Mouse (Mus musculus): ENCODE data around the gene Fam3b.

DNA sequence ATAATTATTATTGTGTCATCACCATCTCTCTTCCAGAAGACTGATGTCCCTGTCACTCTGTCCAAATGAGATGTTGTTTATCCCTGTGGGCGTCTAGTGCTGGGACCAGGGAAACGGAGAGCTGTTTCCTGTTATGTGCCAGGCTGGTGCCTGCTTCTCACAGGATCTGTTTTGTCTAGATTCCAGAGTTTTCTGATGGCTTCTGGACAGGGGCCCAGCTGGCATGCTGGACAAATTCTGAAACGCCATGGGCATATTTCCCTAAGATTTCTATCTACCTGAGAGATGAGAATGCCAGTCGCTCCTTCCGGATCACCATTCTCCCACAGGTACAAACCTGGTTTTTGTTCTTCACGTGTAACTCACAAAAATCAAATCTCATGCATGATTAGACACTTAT, 92.9 kb downstream of the Fam3b start:
- TF ChIP-seq CTCF (IDR thresholded peaks at IDR 0.05; ENCODE audit: extremely low read depth, insufficient read depth, low read length) (no peak), POLR2A (IDR thresholded peaks at IDR 0.05; ENCODE audit: extremely low read depth, insufficient read depth, low read length) (no peak)

Data from cortical plate, adult 2 months (tissue).